Mouse (Mus musculus) urinary bladder, postnatal 4 days (tissue): ENCODE data around the gene Vmn1r225.
"Not testable (repeated sequence)": the region's sequence is repeated elsewhere in the genome, so short reads cannot be mapped to it uniquely, and the experiment has no call there.

ENCODE experiments used
- DNase-seq, 2 experiments: peaks; one replicate each; pipeline ENCODE4 v3.0.0; 2021 to 2022; ENCODE audit warnings: low spot score in 2 of 2

Vmn1r225 gene

GRCm38 (mm10) chr17:20497858-20498257 is at the start of gene Vmn1r225:
Vmn1r225 (plus strand) TSS chr17:20498158.
- no peak for DNase-seq

GRCm38 (mm10) chr17:20473311-20473710 is 24.6 kb upstream of the Vmn1r225 start:
- no peak for DNase-seq

GRCm38 (mm10) chr17:20481231-20481630 is 16.7 kb upstream of the Vmn1r225 start, which contains the start of gene Vmn2r108:
Vmn2r108 (minus strand) TSS chr17:20481331.
- DNase-seq: no peak

- DNase-seq: not testable (repeated sequence)
Measured at GRCm38 (mm10) chr17:20508247-20508646, 10.3 kb downstream of the Vmn1r225 start.
